Mouse (Mus musculus) adrenal gland, postnatal 36 days (tissue): ENCODE measurements around the gene Zfp652. TPM values are rescaled to one million over a fixed set of nuclear protein-coding genes. Genes with fewer than 3 reads are reported as not detected.

Source experiments
- DNase-seq, 2 experiments: peaks; one replicate each; pipeline ENCODE4 v3.0.0; 2021; ENCODE audit warnings: mixed read lengths in 1 of 2
- total RNA-seq, 2 experiments: library from RNA; stranded (reverse); gene quantifications; 2 replicates each; pipeline ENCODE4 v1.2.3; 2021

Zfp652 gene
- total RNA-seq, 2 experiments from 2014 or later: 40.2 to 47.4 TPM

DNA sequence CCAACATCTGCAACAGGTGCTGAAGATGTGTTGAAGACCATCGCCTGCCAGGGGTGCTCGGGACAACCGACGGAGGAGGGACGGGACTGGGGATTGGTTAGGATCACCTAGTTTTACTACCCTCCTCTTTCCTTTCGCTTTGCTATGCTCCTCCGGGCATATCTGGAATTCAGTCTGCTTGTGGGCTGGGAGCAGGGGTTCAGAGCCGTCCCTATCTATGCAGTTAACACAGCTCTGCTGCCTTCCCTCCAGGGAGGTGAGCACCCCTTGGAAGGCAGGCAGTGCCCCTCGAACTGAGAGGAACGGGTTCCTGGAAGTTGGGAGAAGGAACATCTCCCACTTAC lies 118.8 kb downstream of the Zfp652 start:
- no peak for DNase-seq

DNA sequence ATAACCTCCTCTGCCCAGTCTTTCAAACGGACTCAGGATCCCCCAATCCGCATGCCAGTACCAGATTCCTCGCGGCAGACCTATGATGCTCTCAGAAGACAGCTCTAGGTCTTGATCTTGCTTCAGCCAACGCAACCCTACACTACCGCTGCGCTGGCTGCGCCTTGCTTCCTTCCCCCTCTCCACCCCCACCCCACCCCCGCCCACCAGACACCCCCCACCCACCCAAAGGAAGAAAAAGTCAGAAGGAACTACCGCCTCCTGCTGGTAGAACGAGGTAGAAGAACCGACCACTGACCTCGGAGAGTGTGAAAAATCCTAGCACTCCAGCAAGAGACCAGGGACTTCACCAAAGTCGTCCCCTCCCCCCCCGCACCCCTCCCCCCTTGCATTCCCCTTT lies 119.2 kb downstream of the Zfp652 start:
- no peak for DNase-seq

GRCm38 (mm10) chr11:95832129-95833005 lies 119.9 kb downstream of the Zfp652 start:
- no peak for DNase-seq

DNA sequence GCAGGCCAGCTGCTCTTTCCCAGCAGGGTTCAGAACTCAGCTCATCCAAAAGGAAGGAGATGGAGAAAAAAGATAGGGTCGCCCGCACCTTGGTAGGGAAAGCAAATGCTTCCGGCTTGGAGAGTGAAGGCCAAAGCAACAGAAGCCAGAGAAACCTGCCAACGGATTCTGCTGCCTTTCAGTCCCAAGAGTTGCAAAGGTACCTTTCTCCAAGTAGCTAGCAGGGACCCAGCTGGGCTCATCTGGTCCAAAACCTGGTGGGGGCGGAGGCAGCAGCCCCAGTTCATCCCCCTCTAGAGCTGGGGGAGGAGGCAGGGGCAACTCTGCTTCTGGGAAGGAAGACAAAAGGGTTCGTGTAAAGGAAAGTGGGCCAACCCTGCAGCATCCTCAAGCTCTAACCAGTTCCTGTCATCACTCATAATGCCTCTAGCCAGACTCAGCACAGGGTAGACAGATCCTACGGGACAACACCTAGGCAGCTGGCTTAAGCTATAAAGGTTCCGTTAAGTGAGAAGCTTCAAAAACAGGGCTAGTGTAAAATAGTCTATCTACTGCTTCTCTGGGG lies 120.6 kb downstream of the Zfp652 start:
- no peak for DNase-seq

- DNase-seq: no peak
These were observed 121.2 kb downstream of the Zfp652 start for GRCm38 (mm10) chr11:95833631-95834142.

DNA sequence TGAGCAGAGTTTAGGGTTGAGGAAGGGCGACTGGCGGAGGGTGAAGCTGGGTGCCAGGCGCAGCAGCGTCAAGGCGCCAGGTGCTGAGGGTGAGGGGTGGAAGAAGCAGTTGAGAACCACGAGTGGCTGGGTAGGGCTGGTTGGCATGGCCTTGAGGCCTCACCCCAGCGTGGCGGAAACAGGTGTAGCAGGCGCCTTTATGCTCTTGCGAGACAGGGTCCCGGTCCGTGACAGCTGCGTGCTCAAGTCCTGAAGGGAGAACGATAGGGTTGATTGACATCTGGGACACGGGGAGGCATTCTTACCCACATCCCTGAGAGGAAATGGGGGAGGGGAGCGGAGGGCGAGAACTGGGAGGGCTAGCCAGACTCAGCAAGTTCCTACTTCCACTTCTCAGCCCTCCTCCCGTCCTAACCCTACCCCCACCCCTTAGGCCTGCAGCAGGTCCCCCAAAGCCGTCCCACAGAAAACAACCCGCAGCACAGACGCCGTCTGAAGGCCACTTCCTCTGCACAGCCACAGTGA lies 121.7 kb downstream of the Zfp652 start:
- peak in 1 of 2 experiments; percentile 60 for DNase-seq

- no peak for DNase-seq
These were observed 122.6 kb downstream of the Zfp652 start for GRCm38 (mm10) chr11:95834742-95835710.

GRCm38 (mm10) chr11:95835832-95836231 lies 123.4 kb downstream of the Zfp652 start:
- no peak for DNase-seq

GRCm38 (mm10) chr11:95836433-95836832 lies 124.0 kb downstream of the Zfp652 start:
- DNase-seq: no peak

- DNase-seq: peak; percentile 89 to 90
These were observed 124.6 kb downstream of the Zfp652 start, which contains the start of gene Gngt2 for GRCm38 (mm10) chr11:95837059-95837458. TSS of gene Gngt2 (plus strand) at chr11:95837216.

- no peak for DNase-seq
These were observed 126.1 kb downstream of the Zfp652 start for GRCm38 (mm10) chr11:95838598-95838997.

GRCm38 (mm10) chr11:95838999-95839868 lies 126.8 kb downstream of the Zfp652 start:
- DNase-seq: no peak

DNA sequence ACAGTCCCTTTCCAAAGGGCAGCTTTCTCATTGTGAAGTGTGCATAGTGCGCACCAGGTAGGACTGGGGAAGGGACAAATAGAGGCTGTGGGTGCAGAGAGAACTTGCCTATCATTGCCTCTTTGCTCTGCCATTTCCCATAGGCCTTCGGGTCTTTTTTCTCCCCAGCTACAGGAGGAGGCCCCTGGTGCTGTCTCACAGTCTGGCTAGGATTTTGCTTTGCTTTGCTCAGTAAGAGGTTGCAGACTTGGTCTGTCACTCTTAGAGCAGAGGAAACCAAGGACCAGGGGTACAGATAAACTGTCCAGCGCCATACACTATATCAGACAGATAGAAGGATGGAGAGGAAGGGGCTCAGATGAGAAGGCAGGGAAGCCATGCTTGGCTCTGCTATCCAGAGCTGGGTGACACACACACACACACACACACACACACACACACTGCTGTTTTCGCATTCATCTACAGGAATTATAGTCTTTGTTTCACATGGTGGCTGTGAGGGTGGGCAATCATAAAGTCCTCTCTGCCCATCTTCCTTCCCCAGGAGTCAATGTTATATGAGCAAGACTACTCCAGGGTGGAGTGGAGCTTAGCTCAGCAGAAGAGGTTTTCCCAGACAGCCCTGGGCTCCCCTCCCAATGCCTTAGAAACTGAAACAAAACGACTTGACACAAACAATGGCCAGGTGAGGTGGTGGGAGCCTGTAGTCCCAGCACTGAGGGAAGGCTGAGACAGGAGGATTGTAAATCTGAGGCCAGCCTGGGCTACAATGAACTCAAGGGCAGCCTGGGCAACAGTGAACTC lies 128.4 kb downstream of the Zfp652 start:
- no peak for DNase-seq

DNA sequence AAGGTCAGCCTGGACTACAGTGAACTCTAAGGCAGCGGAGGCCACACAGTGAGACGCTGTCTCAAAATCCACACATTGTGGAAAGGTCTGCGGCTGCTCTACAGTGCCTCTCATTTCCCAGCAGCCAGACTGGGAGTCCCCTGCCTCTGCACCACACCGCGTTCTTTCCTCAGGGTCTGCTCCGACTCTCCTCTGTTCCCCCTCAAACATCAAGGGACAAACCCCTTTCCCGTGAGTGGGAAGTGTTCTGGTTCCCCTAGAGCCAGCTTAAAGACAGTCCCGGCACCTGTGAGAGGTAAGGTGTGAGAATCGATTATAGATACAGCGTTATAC lies 129.0 kb downstream of the Zfp652 start:
- DNase-seq: no peak

- DNase-seq: peak in 1 of 2 experiments; percentile 65
These were observed 129.7 kb downstream of the Zfp652 start, which contains the start of gene Abi3 for GRCm38 (mm10) chr11:95842074-95842681. TSS of gene Abi3 (minus strand) at chr11:95842476.

- DNase-seq: peak in 1 of 2 experiments; percentile 42
These were observed 130.5 kb downstream of the Zfp652 start for GRCm38 (mm10) chr11:95842953-95843352.

DNA sequence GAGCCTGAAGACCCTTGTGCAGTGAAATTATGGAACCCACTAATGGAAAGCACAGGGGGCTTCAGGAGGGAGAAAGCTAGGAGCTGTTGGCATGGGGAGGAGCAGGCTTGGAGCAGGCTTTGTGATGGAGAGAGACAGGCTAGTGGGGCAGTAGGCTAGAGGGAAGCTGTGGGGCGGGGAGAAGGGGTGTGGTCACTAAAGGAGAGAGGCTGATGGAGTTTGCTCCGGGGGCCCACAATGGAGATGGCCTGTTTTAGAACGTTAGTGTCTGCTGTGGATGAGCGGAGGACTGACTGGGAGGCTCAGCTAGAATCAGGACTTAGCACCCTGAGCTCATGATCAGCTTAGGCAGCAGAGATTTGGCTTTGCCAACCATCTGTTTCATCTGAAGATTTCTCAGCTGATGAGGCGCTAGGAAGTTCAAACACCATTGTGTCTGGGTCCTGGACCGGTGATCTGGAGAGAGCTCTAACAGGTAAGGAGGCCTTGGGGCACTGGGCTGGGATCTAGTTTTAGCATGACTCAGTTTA lies 131.0 kb downstream of the Zfp652 start:
- peak in 1 of 2 experiments; percentile 35 for DNase-seq

GRCm38 (mm10) chr11:95844935-95845334 lies 132.5 kb downstream of the Zfp652 start:
- DNase-seq: no peak

DNA sequence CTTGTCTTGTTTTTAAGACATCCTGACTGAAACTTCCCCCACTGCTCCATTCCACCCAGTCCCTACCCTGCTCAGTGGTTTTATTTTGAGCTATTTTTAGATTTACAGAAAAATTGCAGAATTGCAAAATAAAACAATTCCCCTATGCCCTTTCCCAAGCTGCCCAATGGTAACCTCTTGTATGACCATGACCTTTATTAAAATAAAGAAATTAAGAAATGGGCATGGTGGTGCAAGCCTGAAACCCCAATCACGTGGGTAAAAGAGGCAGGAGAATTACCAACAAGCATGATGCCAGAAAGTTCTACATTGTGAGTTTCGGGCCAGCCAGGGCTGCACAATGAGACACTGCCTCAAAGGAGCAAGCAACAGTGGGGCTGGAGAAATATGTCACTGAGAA lies 138.4 kb downstream of the Zfp652 start:
- no peak for DNase-seq
